Mouse (Mus musculus): ENCODE measurements at regions not wholly inside any gene's neighbourhood (a gene's known extent, or its start where the extent isn't known, plus 50 kb on each side); places are given as distances from the start of the nearest gene placed in this dataset.

DNA sequence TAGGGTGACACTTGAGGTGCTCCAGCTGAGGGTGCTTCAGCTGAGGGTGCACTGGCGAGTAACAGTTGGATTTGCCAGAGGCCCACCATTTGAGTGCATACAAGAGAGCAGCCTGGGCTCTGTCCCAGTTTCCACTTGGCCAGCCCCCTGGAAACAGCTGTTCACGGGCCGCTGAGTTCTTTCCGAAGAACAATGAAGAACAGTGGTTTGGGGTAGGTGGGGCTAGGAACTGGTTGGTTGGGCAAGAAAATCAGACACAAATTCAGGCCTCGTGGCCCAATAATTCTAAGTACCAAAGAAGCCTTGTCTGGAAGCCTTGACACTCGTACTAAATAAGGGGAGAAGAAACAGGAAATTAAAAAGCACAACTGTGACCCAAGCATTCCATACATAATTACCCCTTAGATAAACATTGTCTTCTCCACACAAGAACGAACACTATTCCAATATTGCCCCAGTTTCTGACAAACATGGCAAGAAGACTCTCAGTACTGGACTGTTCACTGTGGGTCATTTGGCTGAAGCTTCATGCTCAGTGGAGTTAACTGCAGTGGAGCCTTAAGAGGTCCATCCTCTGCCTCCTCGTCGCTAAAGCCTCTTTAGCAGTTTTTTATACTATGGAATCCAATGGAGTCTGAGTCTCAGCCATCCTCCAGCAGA lies 137.9 kb upstream of the Tnp1 start:
- H3K4me3 ChIP-seq (ENCODE audit: low read length), result no peak overlapping the region
- no peak overlapping the region for H3K27ac ChIP-seq (ENCODE audit: low read length)
- H3K9me3 ChIP-seq (replicated peaks; ENCODE audit: control insufficient read depth, low read length), result no peaks in the 10 kb centered on the region
- H3K27me3 ChIP-seq (ENCODE audit: control insufficient read depth, insufficient read depth, low read length), result no peaks in the 10 kb centered on the region
- H3K9ac ChIP-seq (ENCODE audit: low read length), result no peak overlapping the region
- WGBS, result 61% methylated on average over 9 of the region's 9 CpGs
- H3K4me2 ChIP-seq (ENCODE audit: low read depth, low read length), result no peak overlapping the region
- no peaks in the 10 kb centered on the region for H3K36me3 ChIP-seq (ENCODE audit: control insufficient read depth, insufficient read depth)
- H3K4me1 ChIP-seq (ENCODE audit: control insufficient read depth, insufficient read depth, low read length), result no peaks in the 10 kb centered on the region
- no peak for ATAC-seq (replicated peaks; ENCODE audit: extremely low read depth, insufficient read depth, low FRiP score)

DNA sequence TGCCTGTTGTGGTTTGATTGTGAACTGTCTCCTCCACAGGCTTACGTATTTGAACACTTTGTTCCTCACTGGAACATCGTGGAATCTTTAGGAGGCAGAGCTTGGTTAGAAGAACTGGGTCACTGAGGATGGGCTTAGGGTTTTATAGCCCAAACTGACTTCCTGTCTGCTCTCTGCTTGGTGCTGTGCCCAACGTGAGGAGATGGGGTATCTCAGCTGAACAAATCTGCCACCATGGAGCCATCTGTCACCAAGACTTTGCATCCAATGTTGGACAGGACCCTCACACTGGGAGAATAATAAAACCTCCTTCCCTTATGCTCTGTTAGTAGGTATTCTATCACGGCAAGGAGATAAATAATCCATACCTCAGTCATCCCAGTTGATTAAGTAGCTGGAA lies 134.2 kb upstream of the Tnp1 start:
- H3K36me3 ChIP-seq (ENCODE audit: control insufficient read depth, insufficient read depth), result no peaks in the 10 kb centered on the region
- 81% methylated on average over 4 of the region's 4 CpGs for WGBS
- H3K4me1 ChIP-seq (ENCODE audit: control insufficient read depth, insufficient read depth, low read length), result no peaks in the 10 kb centered on the region
- no peak overlapping the region for H3K4me3 ChIP-seq (ENCODE audit: low read length)
- no peak overlapping the region for H3K27ac ChIP-seq (ENCODE audit: low read length)
- no peaks in the 10 kb centered on the region for H3K27me3 ChIP-seq (ENCODE audit: control insufficient read depth, insufficient read depth, low read length)
- no peak overlapping the region for H3K9ac ChIP-seq (ENCODE audit: low read length)
- 0 out of 2 replicates have a peak, but pooled peaks cover 3% of the 10 kb centered on the region for H3K9me3 ChIP-seq (replicated peaks; ENCODE audit: control insufficient read depth, low read length)
- ATAC-seq (replicated peaks; ENCODE audit: extremely low read depth, insufficient read depth, low FRiP score), result no peak
- no peak overlapping the region for H3K4me2 ChIP-seq (ENCODE audit: low read depth, low read length)

DNA sequence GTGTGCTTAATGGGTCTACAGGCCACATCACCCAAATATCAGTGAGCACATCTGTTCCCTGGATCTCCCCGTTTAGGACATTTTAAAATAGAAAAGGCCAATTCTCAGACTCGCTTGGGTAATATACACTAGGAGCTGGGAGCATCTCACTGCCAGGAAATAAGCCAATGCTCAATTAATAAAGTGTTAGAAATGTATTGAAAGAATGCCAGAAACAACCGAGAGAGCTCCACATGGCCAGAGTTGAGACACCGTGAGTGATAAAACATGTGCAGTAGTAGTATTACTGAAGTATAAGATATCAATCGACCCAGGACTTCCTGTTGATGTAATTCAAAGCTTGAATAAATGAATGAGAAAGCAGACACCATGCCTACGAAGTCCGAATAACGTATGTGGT lies 127.1 kb upstream of the Tnp1 start:
- Histone ChIP-seq H3K27me3 (ENCODE audit: control insufficient read depth, insufficient read depth, low read length) (no peaks in the 10 kb centered on the region), H3K27ac (ENCODE audit: low read length) (no peak overlapping the region), H3K9ac (ENCODE audit: low read length) (no peak overlapping the region), H3K9me3 (replicated peaks; ENCODE audit: control insufficient read depth, low read length) (0 out of 2 replicates have a peak, but pooled peaks cover 3% of the 10 kb centered on the region), H3K4me3 (ENCODE audit: low read length) (no peak overlapping the region), H3K4me1 (ENCODE audit: control insufficient read depth, insufficient read depth, low read length) (no peaks in the 10 kb centered on the region), H3K4me2 (ENCODE audit: low read depth, low read length) (no peak overlapping the region), H3K36me3 (ENCODE audit: control insufficient read depth, insufficient read depth) (no peaks in the 10 kb centered on the region)
- WGBS, result 76% methylated on average over 8 of the region's 8 CpGs
- ATAC-seq (replicated peaks; ENCODE audit: extremely low read depth, insufficient read depth, low FRiP score), result no peak

DNA sequence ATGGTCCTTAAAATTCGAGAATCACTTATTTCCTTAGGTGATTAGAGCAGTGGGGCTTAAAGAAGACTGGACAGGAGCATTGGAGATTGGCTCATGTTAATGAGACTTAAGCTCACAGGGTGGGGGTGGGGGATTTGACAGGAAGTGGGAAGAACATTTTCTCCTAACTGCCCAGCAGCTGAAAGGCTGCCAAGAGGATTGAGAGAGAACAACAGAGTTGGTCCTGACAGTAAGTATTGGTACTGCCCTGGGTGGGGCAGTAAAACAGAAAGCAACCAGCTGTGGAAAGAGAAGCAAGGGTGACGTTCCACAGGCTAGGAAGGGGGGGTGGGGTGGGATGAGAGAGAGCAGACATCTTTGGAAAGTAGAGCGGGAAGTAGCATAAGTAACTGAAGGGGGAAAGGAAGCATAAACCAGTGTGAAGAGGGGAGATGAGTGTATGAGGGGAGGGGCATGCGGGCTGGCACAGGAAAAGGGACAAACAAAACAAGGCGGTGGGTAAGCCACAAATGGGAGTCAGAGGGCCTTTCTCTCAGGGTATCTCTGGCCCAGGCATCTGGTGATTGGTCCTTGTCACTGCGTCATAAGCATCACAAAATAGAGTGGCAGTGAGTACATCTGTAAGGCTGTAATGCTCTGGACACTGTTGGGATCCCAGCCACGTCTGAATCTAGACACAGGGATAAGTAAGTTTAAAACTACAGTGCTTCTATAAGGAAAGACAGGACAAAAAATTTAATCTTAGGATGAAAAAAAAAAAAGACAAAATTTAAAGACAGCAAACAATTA lies 125.0 kb upstream of the Tnp1 start:
- H3K9ac ChIP-seq (ENCODE audit: low read length), result no peak overlapping the region
- no peak overlapping the region for H3K4me2 ChIP-seq (ENCODE audit: low read depth, low read length)
- no peak overlapping the region for H3K27ac ChIP-seq (ENCODE audit: low read length)
- H3K36me3 ChIP-seq (ENCODE audit: control insufficient read depth, insufficient read depth), result no peaks in the 10 kb centered on the region
- no peak overlapping the region for H3K4me3 ChIP-seq (ENCODE audit: low read length)
- H3K27me3 ChIP-seq (ENCODE audit: control insufficient read depth, insufficient read depth, low read length), result no peaks in the 10 kb centered on the region
- ATAC-seq (replicated peaks; ENCODE audit: extremely low read depth, insufficient read depth, low FRiP score), result no peak
- H3K4me1 ChIP-seq (ENCODE audit: control insufficient read depth, insufficient read depth, low read length), result no peaks in the 10 kb centered on the region
- 56% methylated on average over 7 of the region's 7 CpGs for WGBS
- 0 out of 2 replicates have a peak, but pooled peaks cover 3% of the 10 kb centered on the region for H3K9me3 ChIP-seq (replicated peaks; ENCODE audit: control insufficient read depth, low read length)

DNA sequence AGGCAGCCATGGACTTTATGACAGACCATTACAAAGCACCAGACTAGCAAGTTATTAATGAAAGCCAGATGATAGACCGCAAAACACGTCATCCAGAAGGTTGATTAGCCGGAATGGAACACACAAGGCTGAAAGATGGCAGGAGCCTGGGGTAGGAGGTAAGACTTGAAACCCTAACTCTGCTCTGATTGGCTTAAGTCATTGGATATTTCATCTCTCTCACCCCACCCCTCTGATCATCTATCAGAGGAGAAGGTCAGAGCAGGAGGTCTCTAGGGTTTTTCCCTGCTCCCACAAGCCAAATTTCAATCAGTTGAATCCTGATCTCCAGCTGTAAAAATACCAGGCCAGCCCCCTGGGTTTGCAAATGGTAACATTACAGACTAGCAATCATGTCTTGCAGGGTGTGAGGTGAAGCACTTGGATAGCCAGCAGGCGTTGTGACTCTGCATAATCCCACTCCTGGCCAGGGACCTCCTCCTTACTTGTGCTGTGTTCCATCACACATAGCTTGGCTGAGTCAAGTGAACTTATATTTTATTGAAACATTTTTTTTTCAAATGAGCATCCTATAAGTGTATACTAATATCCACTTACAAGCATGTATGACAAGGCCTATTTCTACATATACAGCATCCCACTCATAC lies 114.6 kb upstream of the Tnp1 start:
- no peaks in the 10 kb centered on the region for H3K9me3 ChIP-seq (replicated peaks; ENCODE audit: control insufficient read depth, low read length)
- H3K27ac ChIP-seq (ENCODE audit: low read length), result no peak overlapping the region
- H3K4me2 ChIP-seq (ENCODE audit: low read depth, low read length), result no peak overlapping the region
- no peak overlapping the region for H3K4me3 ChIP-seq (ENCODE audit: low read length)
- ATAC-seq (replicated peaks; ENCODE audit: extremely low read depth, insufficient read depth, low FRiP score), result no peak
- H3K4me1 ChIP-seq (ENCODE audit: control insufficient read depth, insufficient read depth, low read length), result peaks cover 2% of the 10 kb centered on the region
- H3K9ac ChIP-seq (ENCODE audit: low read length), result no peak overlapping the region
- WGBS, result 87% methylated on average over 4 of the region's 4 CpGs
- no peaks in the 10 kb centered on the region for H3K27me3 ChIP-seq (ENCODE audit: control insufficient read depth, insufficient read depth, low read length)
- H3K36me3 ChIP-seq (ENCODE audit: control insufficient read depth, insufficient read depth), result no peaks in the 10 kb centered on the region

DNA sequence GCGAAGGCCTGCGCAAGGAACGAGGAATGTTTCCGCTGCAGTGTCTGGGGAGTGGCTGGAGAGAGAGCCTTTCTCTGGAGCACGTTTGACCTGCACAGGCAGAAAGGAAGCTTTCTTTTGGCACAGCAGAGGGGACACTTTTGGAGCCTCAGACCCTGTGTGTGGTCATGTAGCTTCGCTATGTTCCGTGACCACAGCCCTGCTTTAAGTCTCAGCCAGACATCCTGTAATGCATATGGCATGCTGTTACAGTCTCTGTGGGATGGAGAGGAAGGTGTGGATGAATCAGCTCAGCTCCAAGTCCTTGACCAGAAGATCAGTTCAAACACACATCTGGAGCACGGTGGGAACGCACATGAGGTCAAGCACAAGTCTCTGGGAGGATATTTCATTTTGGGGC lies 107.3 kb upstream of the Tnp1 start:
- H3K27ac ChIP-seq (ENCODE audit: low read length), result no peak overlapping the region
- no peak overlapping the region for H3K4me2 ChIP-seq (ENCODE audit: low read depth, low read length)
- ATAC-seq (replicated peaks; ENCODE audit: extremely low read depth, insufficient read depth, low FRiP score), result no peak
- 73% methylated on average over 9 of the region's 9 CpGs for WGBS
- no peak overlapping the region for H3K9ac ChIP-seq (ENCODE audit: low read length)
- no peaks in the 10 kb centered on the region for H3K36me3 ChIP-seq (ENCODE audit: control insufficient read depth, insufficient read depth)
- H3K9me3 ChIP-seq (replicated peaks; ENCODE audit: control insufficient read depth, low read length), result no peaks in the 10 kb centered on the region
- no peak overlapping the region for H3K4me3 ChIP-seq (ENCODE audit: low read length)
- peaks cover 2% of the 10 kb centered on the region for H3K4me1 ChIP-seq (ENCODE audit: control insufficient read depth, insufficient read depth, low read length)
- no peaks in the 10 kb centered on the region for H3K27me3 ChIP-seq (ENCODE audit: control insufficient read depth, insufficient read depth, low read length)

DNA sequence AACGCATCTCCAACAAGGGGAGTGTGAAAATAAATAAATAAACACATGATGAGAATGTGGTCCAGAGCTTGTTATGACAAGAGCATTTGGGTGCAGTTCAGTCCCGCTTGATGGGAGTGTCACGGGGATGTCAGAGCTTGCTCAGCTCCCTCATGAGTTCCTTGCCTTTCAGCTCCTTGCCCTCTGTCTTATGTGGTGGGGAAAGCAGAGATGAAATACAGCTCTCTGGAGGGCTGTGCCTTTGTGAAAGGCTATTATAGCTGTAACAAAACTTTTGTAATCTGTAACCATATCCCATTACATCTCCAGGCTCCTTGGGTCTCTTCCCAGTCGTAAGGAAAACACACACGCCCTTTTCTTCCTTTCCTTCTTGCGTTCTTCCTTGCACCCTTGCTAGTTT lies 103.0 kb upstream of the Tnp1 start:
- H3K4me3 ChIP-seq (ENCODE audit: low read length), result no peak overlapping the region
- H3K36me3 ChIP-seq (ENCODE audit: control insufficient read depth, insufficient read depth), result no peaks in the 10 kb centered on the region
- peak; percentile 18; the same call in 1 of the 2 replicates for ATAC-seq (replicated peaks; ENCODE audit: extremely low read depth, insufficient read depth, low FRiP score)
- H3K9me3 ChIP-seq (replicated peaks; ENCODE audit: control insufficient read depth, low read length), result no peaks in the 10 kb centered on the region
- H3K4me2 ChIP-seq (ENCODE audit: low read depth, low read length), result no peak overlapping the region
- H3K9ac ChIP-seq (ENCODE audit: low read length), result no peak overlapping the region
- H3K27ac ChIP-seq (ENCODE audit: low read length), result no peak overlapping the region
- no peaks in the 10 kb centered on the region for H3K4me1 ChIP-seq (ENCODE audit: control insufficient read depth, insufficient read depth, low read length)
- WGBS, result 66% methylated on average over 6 of the region's 6 CpGs
- H3K27me3 ChIP-seq (ENCODE audit: control insufficient read depth, insufficient read depth, low read length), result no peaks in the 10 kb centered on the region

DNA sequence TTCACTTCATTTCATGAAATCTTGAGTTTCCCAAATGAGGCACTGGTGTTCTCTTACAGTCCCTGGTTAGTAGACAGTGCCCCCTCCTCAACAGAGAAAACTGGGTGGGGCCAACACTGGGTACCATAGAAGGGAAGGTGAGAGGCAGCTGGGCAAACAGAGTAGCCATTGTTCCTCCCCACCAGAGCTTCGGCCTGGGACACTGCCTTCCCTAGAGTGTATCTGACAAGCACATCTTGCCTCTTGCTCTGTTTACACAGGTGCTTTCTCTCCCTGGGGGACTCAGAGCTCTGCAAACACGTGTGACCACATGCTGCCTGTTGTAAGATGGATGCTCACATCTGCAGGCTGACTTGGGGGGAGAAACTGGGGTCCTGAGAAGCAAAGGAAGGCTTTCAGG lies 100.8 kb upstream of the Tnp1 start:
- 31% methylated on average over 2 of the region's 2 CpGs for WGBS
- Histone ChIP-seq H3K4me1 (ENCODE audit: control insufficient read depth, insufficient read depth, low read length) (no peaks in the 10 kb centered on the region; the same call in 1 of the 2 replicates), H3K27ac (ENCODE audit: low read length) (no peak overlapping the region), H3K27me3 (ENCODE audit: control insufficient read depth, insufficient read depth, low read length) (no peaks in the 10 kb centered on the region), H3K4me3 (ENCODE audit: low read length) (no peak overlapping the region), H3K36me3 (ENCODE audit: control insufficient read depth, insufficient read depth) (no peaks in the 10 kb centered on the region), H3K4me2 (ENCODE audit: low read depth, low read length) (no peak overlapping the region), H3K9me3 (replicated peaks; ENCODE audit: control insufficient read depth, low read length) (no peaks in the 10 kb centered on the region), H3K9ac (ENCODE audit: low read length) (no peak overlapping the region)
- ATAC-seq (replicated peaks; ENCODE audit: extremely low read depth, insufficient read depth, low FRiP score), result no peak

DNA sequence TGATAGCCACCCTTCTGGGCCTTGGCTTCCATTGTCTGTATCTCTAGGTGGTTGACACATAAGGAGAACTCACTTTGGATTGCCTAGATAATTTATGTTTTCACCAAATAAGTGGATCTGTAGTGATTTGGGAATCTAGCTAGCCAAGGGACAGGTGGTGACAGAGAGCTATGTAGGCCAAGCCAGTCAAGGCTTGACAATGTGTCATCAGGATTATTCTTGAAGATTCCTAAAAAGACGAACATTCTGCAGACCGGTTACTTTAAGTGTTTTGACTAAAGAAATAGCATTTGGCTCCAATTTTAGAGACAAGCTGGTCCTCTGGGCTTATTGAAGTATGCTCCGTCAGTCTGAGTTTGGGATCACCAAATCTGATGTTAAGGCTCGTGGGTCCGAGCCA lies 100.1 kb upstream of the Tnp1 start:
- no peak for ATAC-seq (replicated peaks; ENCODE audit: extremely low read depth, insufficient read depth, low FRiP score)
- Histone ChIP-seq H3K4me3 (ENCODE audit: low read length) (no peak overlapping the region), H3K4me2 (ENCODE audit: low read depth, low read length) (no peak overlapping the region), H3K9ac (ENCODE audit: low read length) (no peak overlapping the region), H3K4me1 (ENCODE audit: control insufficient read depth, insufficient read depth, low read length) (no peaks in the 10 kb centered on the region; the same call in 1 of the 2 replicates), H3K27ac (ENCODE audit: low read length) (no peak overlapping the region), H3K9me3 (replicated peaks; ENCODE audit: control insufficient read depth, low read length) (no peaks in the 10 kb centered on the region), H3K27me3 (ENCODE audit: control insufficient read depth, insufficient read depth, low read length) (no peaks in the 10 kb centered on the region), H3K36me3 (ENCODE audit: control insufficient read depth, insufficient read depth) (no peaks in the 10 kb centered on the region)
- WGBS, result 77% methylated on average over 5 of the region's 5 CpGs

Data from heart, embryonic 16.5 days (tissue).